12 mouse cellular contexts compared by ENCODE assay signal in the genomic region with DNA sequence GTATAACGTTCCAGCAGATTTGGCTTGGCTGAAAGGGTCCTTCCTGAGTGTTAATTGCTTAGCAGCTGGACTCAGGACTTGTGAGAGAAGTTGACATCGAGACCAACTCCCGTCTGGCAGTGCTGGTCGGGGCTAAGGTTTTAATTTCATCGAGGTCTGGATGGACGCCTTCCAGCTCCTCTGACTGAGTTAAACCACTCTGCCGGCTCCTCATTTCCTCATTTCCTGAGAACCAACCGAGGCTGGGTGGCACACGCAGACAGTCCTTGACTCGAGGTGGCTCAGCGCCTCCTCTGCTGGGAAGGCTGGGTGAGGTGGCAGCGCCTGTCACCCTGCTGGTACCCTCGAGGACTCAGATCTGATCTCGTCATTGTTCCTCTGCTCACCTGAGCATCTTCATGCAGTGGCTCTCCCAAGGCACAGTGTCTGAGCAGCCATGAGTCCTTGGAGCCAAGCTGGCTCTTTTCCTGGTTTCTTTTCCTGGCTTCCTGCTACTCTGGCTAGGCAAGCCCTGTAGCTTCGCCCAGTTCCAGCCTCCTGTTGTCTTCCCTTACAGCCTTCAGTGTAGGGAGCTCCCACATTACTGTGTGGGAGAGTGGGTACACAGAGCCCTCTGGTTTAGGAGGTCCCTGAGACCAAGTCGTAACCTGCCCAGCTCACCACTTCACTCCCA. TPM values are rescaled to one million over a fixed set of nuclear protein-coding genes. Genes with fewer than 3 reads are reported as not detected.
A peak's percentile ranks its signal among the peaks of the same experiment; 100 is the strongest.
DNase-seq lines count a peak whose midpoint lies in the region; ATAC-seq lines count a peak whose summit lies in the region.
"Had no signal": no experiment of that assay in that cellular context is flagged by ENCODE, and none has a peak within 500 bp of the region (broad histone marks: within the 10 kb centered on the region; RNA-seq: fewer than 3 reads in every experiment).

No protein-coding gene starts in this region.

- 65% methylated on average over 16 of the region's 16 CpGs for WGBS in limb, embryonic 10.5 days

- H3K27me3 ChIP-seq in limb, embryonic 10.5 days (ENCODE audit: low read depth, poor library complexity, severe bottlenecking), result 0 out of 2 replicates have a peak, but pooled peaks cover 4% of the 10 kb centered on the region

- intact Hi-C loops in left cerebral cortex, postnatal 36 days (cut with DNase I), result no loop called here

- no peaks in the 10 kb centered on the region for H3K9me3 ChIP-seq in limb, embryonic 10.5 days (replicated peaks)

- peak; percentile 74 for ATAC-seq in megakaryocyte progenitor cell, adult 5-6 weeks (replicated peaks; ENCODE audit: poor library complexity)
- ATAC-seq: forebrain, embryonic 16.5 days had no signal

- H3K27ac ChIP-seq in limb, embryonic 10.5 days, result peak overlapping the region; percentile 46

- no peaks in the 10 kb centered on the region for H3K36me3 ChIP-seq in limb, embryonic 10.5 days

- peak; percentile 30 for DNase-seq in adrenal gland, postnatal 14 days
- no peak for DNase-seq in adrenal gland, adult 18-20 months (ENCODE audit: low spot score in 2 of 2)
- peak; percentile 36 to 54 for DNase-seq in kidney, postnatal 4 days
- DNase-seq in kidney, postnatal 36 days, result no peak
- DNase-seq in limb, embryonic 10.5 days (ENCODE audit: low spot score), result no peak
- no peak for DNase-seq in frontal cortex, adult 2 months (ENCODE audit: extremely low spot score in 1 of 2, low spot score in 1 of 2)
- no peak for DNase-seq in left cerebral cortex, postnatal 36 days (ENCODE audit: low spot score in 2 of 2)
- DNase-seq: kidney, adult 18-20 months; layer of hippocampus, postnatal 36 days; thymus, adult 18-20 months had no signal

- H3K4me1 ChIP-seq in limb, embryonic 10.5 days, result peaks cover 46% of the 10 kb centered on the region

- no peak overlapping the region for H3K4me3 ChIP-seq in limb, embryonic 10.5 days

RNA-seq across cellular contexts. Expression of gene Map3k14, which starts 21.2 kb away (rescaled TPM):
- total RNA-seq in adrenal gland, postnatal 14 days (2021), result 6.5 and 8.7 TPM in 2 replicates
- total RNA-seq in adrenal gland, adult 18-20 months (2021), result 10 to 100 TPM in 1 of 2 experiments, 1 to 10 TPM in 1; 9.2 to 10.5 TPM
- 2.8 TPM in 2 replicates for polyA plus RNA-seq in limb, embryonic 10.5 days (2016; fragmentation: Nextera tagmentation; extraction: Ambion mirVana)
- 4.5 and 4.8 TPM in 2 replicates for total RNA-seq in megakaryocyte progenitor cell, adult 5-6 weeks (2015)
- 3.9 and 4.5 TPM in 2 replicates for total RNA-seq in megakaryocyte progenitor cell, adult 5-6 weeks (2017)
- 3.8 and 4.3 TPM in 2 replicates for polyA plus RNA-seq in frontal cortex, adult 2 months (2012; rRNA removed)
- total RNA-seq in left cerebral cortex, postnatal 36 days (2021), result 1 to 10 TPM; 3.1 to 4.0 TPM

Comparison
In these comparisons a context has a peak if more than half of its experiments do, and no peak if none do; other contexts are left out.
1. DNase-seq: peak in adrenal gland, postnatal 14 days (single experiment) and kidney, postnatal 4 days (2 of 2); none in adrenal gland, adult 18-20 months (0 of 2), kidney, postnatal 36 days (0 of 2), limb, embryonic 10.5 days (single experiment), frontal cortex, adult 2 months (0 of 2) and left cerebral cortex, postnatal 36 days (0 of 2).